Mouse (Mus musculus) bone marrow macrophage, adult 2 months (primary cell): ENCODE data around the gene 5730596B20Rik.

ENCODE experiments used
- CTCF ChIP-seq: IDR thresholded peaks from 2 replicates; pipeline ENCODE4 v1.5.1; 2012; ENCODE audit warnings: low read depth, mild to moderate bottlenecking, low read length, moderate library complexity
- POLR2A ChIP-seq: IDR thresholded peaks from 2 replicates; pipeline ENCODE4 v1.6.1; 2012; ENCODE audit warnings: mild to moderate bottlenecking, low read depth, low read length, borderline replicate concordance

GRCm38 (mm10) chr6:52202362-52203120 lies 25.2 kb downstream of the 5730596B20Rik start:
- TF ChIP-seq POLR2A (no peak), CTCF (no peak)
